Comparison of ENCODE assay signal across 10 mouse cellular contexts in the genomic region with DNA sequence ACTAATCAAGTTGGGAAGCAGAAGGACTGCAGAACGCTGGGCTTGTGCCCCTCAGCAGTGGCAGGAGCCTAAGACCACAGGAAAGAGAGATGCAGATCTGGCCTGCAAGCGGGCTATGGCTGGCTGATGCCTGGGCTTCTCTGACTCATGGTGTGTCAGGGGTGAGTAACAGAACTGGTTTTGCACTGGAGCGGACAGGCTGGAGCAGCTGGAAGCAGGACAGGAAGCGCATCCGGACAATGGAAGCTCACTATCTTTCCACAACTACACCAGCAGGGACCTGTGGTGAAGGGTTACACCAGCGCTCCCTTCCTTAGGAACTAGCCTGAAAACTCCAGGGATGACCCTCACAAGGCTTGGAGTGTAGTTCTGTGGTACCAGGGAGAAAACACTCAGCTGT. TPM values are rescaled to one million over a fixed set of nuclear protein-coding genes. Genes with fewer than 3 reads are reported as not detected.
A peak's percentile ranks its signal among the peaks of the same experiment; 100 is the strongest.
DNase-seq lines count a peak whose midpoint lies in the region; ATAC-seq lines count a peak whose summit lies in the region.
"Had no signal": no experiment of that assay in that cellular context is flagged by ENCODE, and none has a peak within 500 bp of the region (broad histone marks: within the 10 kb centered on the region; RNA-seq: fewer than 3 reads in every experiment).

No protein-coding gene starts in this region.

- H3K27ac ChIP-seq in kidney, embryonic 14.5 days (ENCODE audit: low read depth, low read length) = 0 out of 2 replicates have a peak overlapping the region, but pooled peaks have one; percentile 17
- H3K27ac ChIP-seq: neural tube, embryonic 13.5 days had no signal

- no peaks in the 10 kb centered on the region for H3K36me3 ChIP-seq in kidney, embryonic 14.5 days (ENCODE audit: control insufficient read depth, insufficient read depth, low read length)
- H3K36me3 ChIP-seq: neural tube, embryonic 13.5 days had no signal

- no peaks in the 10 kb centered on the region for H3K4me1 ChIP-seq in kidney, embryonic 14.5 days (ENCODE audit: control insufficient read depth, insufficient read depth, low read length)

- no peak overlapping the region for H3K4me2 ChIP-seq in kidney, embryonic 14.5 days (replicated peaks; ENCODE audit: low read depth, low read length)
- H3K4me2 ChIP-seq: neural tube, embryonic 13.5 days had no signal

- no peak overlapping the region for H3K9ac ChIP-seq in kidney, embryonic 14.5 days (ENCODE audit: low read depth, low read length)
- H3K9ac ChIP-seq: neural tube, embryonic 13.5 days had no signal

- no peaks in the 10 kb centered on the region for H3K9me3 ChIP-seq in kidney, embryonic 14.5 days (ENCODE audit: control insufficient read depth, low read length)
- H3K9me3 ChIP-seq: neural tube, embryonic 13.5 days had no signal

- 77% methylated on average over 6 of the region's 6 CpGs for WGBS in kidney, embryonic 14.5 days

- no peak overlapping the region for H3K4me3 ChIP-seq in kidney, embryonic 14.5 days (ENCODE audit: low read length)
- H3K4me3 ChIP-seq: neural tube, embryonic 13.5 days had no signal

- no peaks in the 10 kb centered on the region for H3K27me3 ChIP-seq in kidney, embryonic 14.5 days (ENCODE audit: control insufficient read depth, insufficient read depth, low read length)
- H3K27me3 ChIP-seq: neural tube, embryonic 13.5 days had no signal

- ATAC-seq in common myeloid progenitor, adult 5-6 weeks (replicated peaks; ENCODE audit: low read depth, poor library complexity, severe bottlenecking) = peak; percentile 78
- ATAC-seq in kidney, embryonic 14.5 days (ENCODE audit: low FRiP score, low TSS enrichment) = no peak

- peak; percentile 75 to 89 for DNase-seq in adrenal gland, adult (ENCODE audit: inconsistent age in 2 of 2, low spot score in 1 of 2)
- DNase-seq in adrenal gland, postnatal 4 days (ENCODE audit: low spot score in 2 of 2) = no peak
- DNase-seq in lung, postnatal 25 days (ENCODE audit: low spot score) = peak; percentile 44
- no peak for DNase-seq in retina, embryonic 14.5 days (ENCODE audit: low spot score)
- no peak for DNase-seq in yolk sac, embryonic 10.5 days (ENCODE audit: low spot score)
- DNase-seq in cerebellum, postnatal 10 days = no peak
- DNase-seq: cerebellum, postnatal 14 days had no signal

RNA-seq across cellular contexts. Expression of a gene that starts 34.9 kb away (rescaled TPM):
- total RNA-seq in adrenal gland, postnatal 4 days (2021) = 10 to 100 TPM; 43.3 to 46.2 TPM
- 45.9 and 56.4 TPM in 2 replicates for total RNA-seq in common myeloid progenitor, adult 5-6 weeks (2017)
- polyA plus RNA-seq in kidney, embryonic 14.5 days (2014; fragmentation: Nextera tagmentation; extraction: Ambion mirVana) = 21.2 and 38.0 TPM in 2 replicates

RNA-seq across cellular contexts. Expression of a gene that starts 44.8 kb away (rescaled TPM):
- total RNA-seq in adrenal gland, postnatal 4 days (2021) = 10 to 100 TPM; 77.6 to 84.9 TPM
- total RNA-seq in common myeloid progenitor, adult 5-6 weeks (2017) = 53.1 and 60.4 TPM in 2 replicates
- 37.4 and 53.5 TPM in 2 replicates for polyA plus RNA-seq in kidney, embryonic 14.5 days (2014; fragmentation: Nextera tagmentation; extraction: Ambion mirVana)

Comparison
In these comparisons a context has a peak if more than half of its experiments do, and no peak if none do; other contexts are left out.
1. DNase-seq: peak in adrenal gland, adult (2 of 2) and lung, postnatal 25 days (single experiment); none in adrenal gland, postnatal 4 days (0 of 2), retina, embryonic 14.5 days (single experiment), yolk sac, embryonic 10.5 days (single experiment) and cerebellum, postnatal 10 days (0 of 2).